Mouse (Mus musculus) MEL (cell line): ENCODE measurements around the gene Dnah14. TPM values are rescaled to one million over a fixed set of nuclear protein-coding genes. Genes with fewer than 3 reads are reported as not detected.

Experiments
- DNase-seq: peaks from one replicate; pipeline ENCODE4 v3.0.0; 2011; ENCODE audit warnings: low read depth, low spot score
- H3K27ac ChIP-seq: 2 replicates; pipeline ENCODE4 v1.5.1; 2012; ENCODE audit warnings: low read depth, mild to moderate bottlenecking, control low read depth, low read length, moderate library complexity; ENCODE audit not compliant: control insufficient read depth
- H3K27me3 ChIP-seq, 2 experiments: fragments of 150-350 bp in 1 of 2; sonication (generic) in 1 of 2; 2 replicates each; pipeline ENCODE4 v1.6.1; 2012; ENCODE audit warnings: low read length in 2 of 2, mild to moderate bottlenecking in 2 of 2, improper control_type of control experiment in 1 of 2, moderate library complexity in 1 of 2; ENCODE audit not compliant: insufficient read depth in 2 of 2, control insufficient read depth in 1 of 2
- H3K36me3 ChIP-seq, 2 experiments: 2 replicates each; pipeline ENCODE4 v1.6.1; 2012 to 2014; ENCODE audit warnings: low read length in 2 of 2, improper control_type of control experiment in 1 of 2, inconsistent platforms in 1 of 2, mild to moderate bottlenecking in 1 of 2; ENCODE audit not compliant: insufficient read depth in 2 of 2, control insufficient read depth in 1 of 2
- H3K4me1 ChIP-seq, 2 experiments: fragments of 150-350 bp in 1 of 2; sonication (generic) in 1 of 2; 2 replicates each; pipeline ENCODE4 v1.6.1; 2012; ENCODE audit warnings: low read length in 2 of 2, improper control_type of control experiment in 1 of 2, mild to moderate bottlenecking in 1 of 2; ENCODE audit not compliant: insufficient read depth in 2 of 2, control insufficient read depth in 1 of 2
- H3K4me3 ChIP-seq, 2 experiments: fragments of 150-350 bp in 1 of 2; sonication (generic) in 1 of 2; 2 replicates each; pipeline ENCODE4 v1.5.1; 2012; ENCODE audit warnings: low read depth in 2 of 2, low read length in 2 of 2, mild to moderate bottlenecking in 2 of 2, moderate library complexity in 2 of 2, control low read depth in 1 of 2, improper control_type of control experiment in 1 of 2; ENCODE audit not compliant: control insufficient read depth in 1 of 2, insufficient read depth in 1 of 2
- H3K79me2 ChIP-seq: 2 replicates; pipeline ENCODE4 v1.6.1; 2012; ENCODE audit warnings: mild to moderate bottlenecking, low read length, moderate library complexity; ENCODE audit not compliant: control insufficient read depth, poor library complexity, insufficient read depth
- H3K9ac ChIP-seq: 2 replicates; pipeline ENCODE4 v1.6.1; 2012; ENCODE audit warnings: low read depth, mild to moderate bottlenecking, control low read depth, low read length, moderate library complexity; ENCODE audit not compliant: control insufficient read depth, poor library complexity, severe bottlenecking
- H3K9me3 ChIP-seq: fragments of 150-350 bp; sonication (generic); replicated peaks from 2 replicates; pipeline ENCODE4 v1.6.1; 2012; ENCODE audit warnings: mild to moderate bottlenecking, low read length, improper control_type of control experiment, moderate library complexity; ENCODE audit not compliant: insufficient read depth
- BHLHE40 ChIP-seq: IDR thresholded peaks from 2 replicates; pipeline ENCODE4 v1.6.1; 2012; ENCODE audit warnings: low read depth, mild to moderate bottlenecking, inconsistent platforms, low read length, improper control_type of control experiment, borderline replicate concordance
- EP300 ChIP-seq, 2 experiments: IDR thresholded peaks; 2 replicates each; pipeline ENCODE4 v1.6.1; 2011; ENCODE audit warnings: improper control_type of control experiment in 2 of 2, low read length in 2 of 2, low read depth in 1 of 2, mild to moderate bottlenecking in 1 of 2
- GATA1 ChIP-seq: IDR thresholded peaks from 2 replicates; pipeline ENCODE4 v1.6.1; 2011; ENCODE audit warnings: low read depth, low read length, improper control_type of control experiment
- KAT2A ChIP-seq: conservative IDR thresholded peaks from 2 replicates; pipeline ENCODE4 v1.6.1; 2012; ENCODE audit warnings: low read depth, low read length, improper control_type of control experiment, inconsistent platforms
- POLR2A ChIP-seq, 2 experiments: IDR thresholded peaks; 2 replicates each; pipeline ENCODE4 v1.6.1; 2011 to 2012; ENCODE audit warnings: low read length in 2 of 2, mild to moderate bottlenecking in 2 of 2, control low read depth in 1 of 2, improper control_type of control experiment in 1 of 2, low read depth in 1 of 2, moderate library complexity in 1 of 2; ENCODE audit not compliant: control insufficient read depth in 1 of 2, insufficient read depth in 1 of 2, poor library complexity in 1 of 2
- RAD21 ChIP-seq: IDR thresholded peaks from 2 replicates; pipeline ENCODE4 v1.6.1; 2011; ENCODE audit warnings: mild to moderate bottlenecking, low read depth, low read length, improper control_type of control experiment
- RCOR1 ChIP-seq: IDR thresholded peaks from 2 replicates; pipeline ENCODE4 v1.6.1; 2012; ENCODE audit warnings: low read depth, mild to moderate bottlenecking, inconsistent platforms, low read length, improper control_type of control experiment
- SIN3A ChIP-seq: IDR thresholded peaks from 2 replicates; pipeline ENCODE4 v1.6.1; 2012; ENCODE audit warnings: low read length, improper control_type of control experiment, inconsistent platforms
- TBP ChIP-seq: IDR thresholded peaks from 2 replicates; pipeline ENCODE4 v1.8.0; 2011; ENCODE audit warnings: low read depth, low read length, improper control_type of control experiment
- USF1 ChIP-seq: IDR thresholded peaks from 2 replicates; pipeline ENCODE4 v1.6.1; 2014; ENCODE audit warnings: low read depth, mild to moderate bottlenecking, inconsistent platforms, low read length, improper control_type of control experiment, moderate library complexity
- ZNF384 ChIP-seq: IDR thresholded peaks from 2 replicates; pipeline ENCODE4 v1.6.1; 2012; ENCODE audit warnings: low read depth, mild to moderate bottlenecking, inconsistent platforms, low read length, improper control_type of control experiment
- polyA plus RNA-seq, 2 experiments: library from polyadenylated mRNA; stranded (reverse) in 1 of 2; unstranded in 1 of 2; fragments of >175 nt in 1 of 2; fragments of >200 nt in 1 of 2; gene quantifications; 2 replicates each; pipeline versions ENCODE4 v1.2.1 to v1.2.4; 2012; ENCODE audit warnings: low replicate concordance in 2 of 2, low read depth in 1 of 2; ENCODE audit not compliant: insufficient read length in 2 of 2, insufficient read depth in 1 of 2, missing spikeins in 1 of 2
- total RNA-seq: library from RNA; depleted of rRNA; stranded (reverse); fragments of 300-350 nt; gene quantifications from 2 replicates; pipeline ENCODE4 v1.2.3, GENCODE M21; 2012

Gene Dnah14
- total and polyA plus RNA-seq, 3 experiments, result 0.77 to 1.2 TPM; not detected in 1

DNA sequence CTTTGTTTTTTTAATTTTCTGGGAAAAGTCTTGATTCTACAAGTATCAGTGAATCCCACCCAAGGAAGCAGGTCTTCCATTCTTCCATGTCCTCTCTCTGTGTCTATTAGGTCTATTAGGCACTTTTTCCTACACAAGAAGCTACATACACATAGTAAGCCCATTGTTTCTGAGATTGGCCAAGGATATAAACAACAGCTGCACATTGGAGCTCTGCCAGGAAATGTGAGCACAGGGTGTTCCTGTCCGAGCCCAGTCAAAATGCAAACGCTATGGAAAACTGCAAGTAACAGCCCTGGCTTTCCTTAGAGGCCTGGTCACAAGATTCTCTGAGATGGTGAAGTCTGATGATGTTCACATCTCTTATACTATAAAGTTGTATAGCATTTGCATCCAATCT, 217.2 kb downstream of the Dnah14 start:
- Histone ChIP-seq H3K27ac (no peak overlapping the region), H3K79me2 (no peaks in the 10 kb centered on the region), H3K9ac (no peak overlapping the region), H3K36me3 (no peaks in the 10 kb centered on the region), H3K27me3 (peaks cover 0 to 3% of the 10 kb centered on the region in 2 experiments; a peak in 2 of 4 replicates), H3K4me1 (no peaks in the 10 kb centered on the region), H3K4me3 (no peak overlapping the region), H3K9me3 (no peaks in the 10 kb centered on the region)
- TF ChIP-seq BHLHE40 (no peak), TBP (no peak), GATA1 (no peak), KAT2A (no peak)
- DNase-seq, result no peak

DNA sequence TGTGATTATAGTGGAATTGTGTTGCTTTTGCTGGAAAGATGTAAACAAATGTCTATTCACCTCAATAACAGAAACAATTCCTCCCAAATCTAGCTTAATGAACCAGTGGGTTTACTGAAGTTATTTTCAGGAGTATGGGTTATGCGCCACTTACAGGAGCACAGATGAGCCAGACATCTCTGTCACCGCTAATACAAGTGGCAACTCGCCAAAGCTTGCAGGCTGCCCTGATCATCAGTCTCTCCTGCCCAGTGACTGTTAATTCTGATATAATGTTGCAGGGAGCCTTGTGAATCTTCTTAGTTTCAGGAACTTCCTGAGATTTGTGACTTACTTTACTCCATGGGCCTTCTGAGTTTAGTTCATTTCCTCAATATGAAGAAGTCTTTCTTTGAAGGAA, 223.6 kb downstream of the Dnah14 start:
- no peak overlapping the region for H3K4me3 ChIP-seq
- H3K27me3 ChIP-seq, result peaks cover 0 to 2% of the 10 kb centered on the region in 2 experiments; a peak in 1 of 4 replicates
- no peak for TF ChIP-seq RCOR1
- TF ChIP-seq POLR2A (IDR thresholded peaks at IDR 0.05; ENCODE audit: control insufficient read depth in 1 of 2, insufficient read depth in 1 of 2, low read depth in 1 of 2, low read length in 2 of 2, poor library complexity in 1 of 2), result no peak
- no peak for TF ChIP-seq RAD21
- no peak for TF ChIP-seq ZNF384
- no peak for TF ChIP-seq USF1
- TF ChIP-seq EP300 (IDR thresholded peaks at IDR 0.05; ENCODE audit: low read depth in 1 of 2, low read length in 2 of 2), result no peak
- no peak for DNase-seq
- no peaks in the 10 kb centered on the region for H3K79me2 ChIP-seq
- H3K36me3 ChIP-seq, result no peaks in the 10 kb centered on the region
- no peak overlapping the region for H3K27ac ChIP-seq
- no peaks in the 10 kb centered on the region for H3K4me1 ChIP-seq
- H3K9ac ChIP-seq, result no peak overlapping the region
- H3K9me3 ChIP-seq, result no peaks in the 10 kb centered on the region

DNA sequence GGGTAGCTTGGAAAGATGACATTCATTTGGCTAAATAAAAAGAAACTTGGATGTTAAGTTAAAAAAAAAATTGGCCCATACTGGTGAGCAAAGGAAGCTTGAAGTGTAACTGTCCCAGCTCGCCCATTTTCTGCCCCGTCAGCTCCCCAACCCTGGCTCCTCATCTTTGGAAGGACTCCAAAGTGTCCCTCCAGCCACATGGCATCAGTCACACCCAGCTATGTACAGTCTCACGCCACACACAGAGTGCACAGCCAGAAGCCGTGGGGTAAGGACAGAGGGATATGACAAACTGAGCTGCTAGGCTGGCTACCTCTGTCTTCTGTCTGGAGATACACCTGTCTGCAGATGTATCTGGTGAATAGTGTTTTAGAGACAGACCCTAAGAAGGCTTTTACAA, 224.3 kb downstream of the Dnah14 start:
- Histone ChIP-seq H3K27ac (no peak overlapping the region), H3K4me3 (no peak overlapping the region), H3K9me3 (no peaks in the 10 kb centered on the region), H3K36me3 (no peaks in the 10 kb centered on the region)
- DNase-seq, result no peak
- no peak for TF ChIP-seq SIN3A
- TF ChIP-seq, all 39 proteins: peak for 0
- Histone ChIP-seq H3K9ac (no peak overlapping the region), H3K4me1 (no peaks in the 10 kb centered on the region), H3K27me3 (peaks cover 0 to 2% of the 10 kb centered on the region in 2 experiments; a peak in 1 of 4 replicates), H3K79me2 (no peaks in the 10 kb centered on the region)
